Mouse (Mus musculus) G1E (cell line): ENCODE data around the gene Mospd3. TPM values are rescaled to one million over a fixed set of nuclear protein-coding genes. Genes with fewer than 3 reads are reported as not detected.

ENCODE experiments used
- ATAC-seq: 2 replicates; pipeline ENCODE4 v1.8.0; 2016; ENCODE audit warnings: mild to moderate bottlenecking; ENCODE audit not compliant: insufficient number of reproducible peaks, poor library complexity, low FRiP score, severe bottlenecking; ENCODE audit errors: extremely low read depth
- DNase-seq: peaks from one replicate; pipeline ENCODE4 v3.0.0; 2012; ENCODE audit warnings: low spot score
- H3K27me3 ChIP-seq: 2 replicates; pipeline ENCODE4 v1.6.1; 2012; ENCODE audit warnings: mild to moderate bottlenecking, low read length, inconsistent platforms; ENCODE audit not compliant: insufficient read depth
- H3K36me3 ChIP-seq: replicated peaks from 2 replicates; pipeline ENCODE3; 2012; ENCODE audit warnings: mild to moderate bottlenecking, inconsistent platforms
- H3K4me1 ChIP-seq: 2 replicates; pipeline ENCODE4 v1.6.1; 2012; ENCODE audit warnings: low read depth, low read length, inconsistent platforms, mixed read lengths; ENCODE audit not compliant: insufficient read depth
- H3K4me3 ChIP-seq: 2 replicates; pipeline ENCODE4 v1.5.1; 2012; ENCODE audit warnings: low read depth, mild to moderate bottlenecking, inconsistent platforms, low read length, moderate library complexity, mixed read lengths
- H3K9me3 ChIP-seq: replicated peaks from 2 replicates; pipeline ENCODE4 v1.6.1; 2012; ENCODE audit warnings: inconsistent platforms
- CTCF ChIP-seq: IDR thresholded peaks from 2 replicates; pipeline ENCODE4 v1.5.1; 2012; ENCODE audit warnings: low read depth, low read length, inconsistent platforms, mixed read lengths
- GATA1 ChIP-seq: IDR thresholded peaks from 2 replicates; pipeline ENCODE4 v1.6.1; 2012; ENCODE audit warnings: borderline replicate concordance, low read length, inconsistent platforms, mixed read lengths
- GATA2 ChIP-seq: IDR thresholded peaks from 2 replicates; pipeline ENCODE4 v1.6.1; 2012; ENCODE audit warnings: low read depth, low read length, inconsistent platforms, borderline replicate concordance
- POLR2AphosphoS5 ChIP-seq: IDR thresholded peaks from 2 replicates; pipeline ENCODE4 v1.6.1; 2012; ENCODE audit warnings: low read depth, low read length, inconsistent platforms; ENCODE audit not compliant: insufficient replicate concordance
- TAL1 ChIP-seq: conservative IDR thresholded peaks from 2 replicates; pipeline ENCODE4 v1.6.1; 2012; ENCODE audit warnings: low read depth, low read length, inconsistent platforms, mixed read lengths
- polyA plus RNA-seq: library from polyadenylated mRNA; stranded (reverse); fragments of >175 nt; gene quantifications from 2 replicates; pipeline ENCODE4 v1.2.3, GENCODE M21; 2012
- total RNA-seq, 2 experiments: library from RNA; stranded (forward) in 1 of 2; stranded (reverse) in 1 of 2; fragments of 200-1000 nt in 1 of 2; fragments of >200 nt in 1 of 2; fragmentation: Nextera tagmentation in 1 of 2; gene quantifications; 2 replicates each; pipeline ENCODE4 v1.2.3; 2014 to 2017

Gene Mospd3
- total and polyA plus RNA-seq, 3 experiments, result 5.4 to 316 (median 58.9) TPM

DNA sequence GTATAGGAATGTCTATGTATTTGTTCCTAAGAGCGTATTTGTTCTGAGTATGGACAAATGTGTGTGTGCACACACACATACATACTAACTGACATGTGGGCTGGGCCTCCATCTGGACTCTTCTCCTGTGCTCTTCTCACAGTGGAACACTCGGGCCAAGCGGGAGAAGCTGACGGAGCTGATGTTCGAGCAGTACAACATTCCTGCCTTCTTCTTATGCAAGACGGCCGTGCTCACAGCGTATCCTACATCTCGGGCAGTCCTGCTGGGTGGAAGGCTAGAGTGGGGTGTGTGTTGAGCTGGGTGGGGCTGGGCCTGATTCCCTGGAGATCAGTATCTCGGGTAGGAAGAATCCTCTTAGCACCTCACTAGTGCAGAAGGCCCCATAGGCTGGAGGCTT is 37.9 kb downstream of the Mospd3 start:
- TF ChIP-seq POLR2AphosphoS5 (no peak), GATA1 (no peak), CTCF (no peak), TAL1 (no peak), GATA2 (no peak)
- no peak overlapping the region for H3K4me3 ChIP-seq
- H3K36me3 ChIP-seq, result no peaks in the 10 kb centered on the region
- H3K9me3 ChIP-seq, result no peaks in the 10 kb centered on the region
- no peak for DNase-seq
- ATAC-seq, result no peak
- H3K4me1 ChIP-seq, result peaks cover 6% of the 10 kb centered on the region
- H3K27me3 ChIP-seq, result peaks cover 44% of the 10 kb centered on the region

DNA sequence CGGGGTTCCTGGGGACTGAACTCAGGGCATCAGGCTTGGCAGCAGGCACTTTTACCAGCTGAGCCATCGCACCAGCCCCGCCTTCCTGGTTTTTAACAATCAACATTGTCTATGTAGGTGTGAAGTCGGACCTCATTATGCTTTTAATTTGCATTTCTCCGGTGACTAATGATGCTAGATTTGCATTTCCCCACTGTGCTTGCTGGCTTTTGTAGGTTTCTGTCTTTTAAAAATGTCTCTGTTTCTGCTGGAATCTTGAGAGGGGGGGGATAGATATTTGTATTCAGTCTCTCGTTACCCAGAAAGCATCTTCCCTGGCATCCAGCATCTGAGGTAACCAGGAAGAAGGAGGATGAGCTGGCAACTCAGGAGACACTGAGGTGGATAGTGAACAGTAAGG is 39.3 kb downstream of the Mospd3 start:
- no peak for ATAC-seq
- no peak overlapping the region for H3K4me3 ChIP-seq
- TF ChIP-seq CTCF, result no peak
- TF ChIP-seq TAL1, result no peak
- no peak for TF ChIP-seq GATA1
- no peak for TF ChIP-seq GATA2
- no peak for TF ChIP-seq POLR2AphosphoS5
- H3K27me3 ChIP-seq, result peaks cover 44% of the 10 kb centered on the region
- peaks cover 3% of the 10 kb centered on the region for H3K4me1 ChIP-seq
- DNase-seq, result no peak
- no peaks in the 10 kb centered on the region for H3K9me3 ChIP-seq
- H3K36me3 ChIP-seq, result no peaks in the 10 kb centered on the region

DNA sequence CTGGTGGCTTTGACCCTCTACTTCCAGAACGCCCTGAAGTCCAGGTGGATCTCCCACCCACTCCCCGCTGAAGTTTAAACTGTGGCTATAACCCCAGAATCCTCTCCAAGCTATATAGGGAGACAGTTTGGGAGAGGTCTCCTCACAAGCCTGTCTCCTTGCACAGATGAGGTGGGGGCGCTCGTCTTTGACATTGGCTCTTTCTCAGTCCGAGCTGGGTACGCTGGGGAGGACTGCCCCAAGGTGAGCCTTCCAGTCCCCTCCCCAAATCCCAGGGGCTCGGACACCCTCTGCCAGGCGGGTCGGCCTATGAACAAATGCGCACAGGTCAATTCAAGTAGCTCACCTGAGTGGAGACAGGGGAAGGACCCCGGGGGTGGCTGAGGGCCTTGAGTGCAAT is 47.0 kb downstream of the Mospd3 start:
- Histone ChIP-seq H3K4me3 (no peak overlapping the region), H3K36me3 (no peaks in the 10 kb centered on the region), H3K9me3 (peaks cover 3% of the 10 kb centered on the region), H3K4me1 (peaks cover 9% of the 10 kb centered on the region), H3K27me3 (peaks cover 57% of the 10 kb centered on the region)
- ATAC-seq (no peak), DNase-seq (no peak)
- TF ChIP-seq TAL1, result no peak

DNA sequence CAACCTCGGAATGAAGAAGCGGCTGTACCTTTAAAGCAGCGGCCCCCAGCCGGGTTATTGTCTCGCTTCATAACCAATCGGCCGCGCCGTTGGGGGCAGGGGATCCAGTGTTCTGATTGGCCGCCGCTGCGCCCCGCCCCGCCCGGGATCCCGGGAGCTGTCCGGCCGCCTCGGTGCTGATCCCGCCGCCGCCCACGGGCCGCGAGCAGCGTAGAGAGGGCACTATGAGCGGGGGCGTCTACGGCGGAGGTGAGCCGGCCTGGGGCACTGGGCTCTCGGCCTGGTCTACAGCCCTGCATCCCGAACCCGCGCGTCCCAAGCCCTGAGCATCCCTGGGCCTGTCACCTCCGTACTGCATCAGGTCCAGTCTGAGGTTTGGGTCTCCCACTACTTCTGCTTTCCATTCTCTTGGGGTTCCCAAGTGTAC is 47.4 kb downstream of the Mospd3 start, which contains the start of gene Actl6b:
Gene Actl6b, plus strand, starts transcription at position 107 of the 427 bp plus-strand sequence.
- Histone ChIP-seq H3K9me3 (peaks cover 3% of the 10 kb centered on the region), H3K36me3 (no peaks in the 10 kb centered on the region), H3K4me3 (peak within 1 kb of the TSS; percentile 48; the same call in 1 of the 2 replicates), H3K27me3 (peaks cover 56% of the 10 kb centered on the region), H3K4me1 (peaks cover 9% of the 10 kb centered on the region)
- peak; percentile 68 for DNase-seq
- TF ChIP-seq POLR2AphosphoS5 (no peak), GATA2 (no peak), CTCF (no peak), TAL1 (no peak), GATA1 (no peak)
- ATAC-seq, result no peak

DNA sequence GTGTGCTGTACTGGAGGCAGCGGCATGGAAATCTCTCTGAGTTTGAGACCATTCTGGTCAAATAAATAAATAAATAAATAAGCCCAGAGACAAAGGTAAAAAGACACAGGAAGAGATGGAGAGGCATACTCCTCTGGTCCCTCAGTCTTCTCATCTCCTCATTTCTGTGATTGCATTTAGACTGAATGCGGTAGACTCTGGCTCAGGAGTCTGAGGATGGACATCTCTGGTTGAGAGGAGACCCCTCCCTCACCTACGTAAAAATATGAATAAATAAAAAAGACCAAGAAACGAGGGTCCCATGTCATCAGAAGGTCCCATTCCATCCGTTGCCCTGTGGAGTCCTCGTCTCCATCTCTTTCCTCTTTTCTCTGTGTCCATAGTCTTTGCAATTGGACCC is 47.9 kb downstream of the Mospd3 start:
- peaks cover 53% of the 10 kb centered on the region for H3K27me3 ChIP-seq
- no peak overlapping the region; the same call in 1 of the 2 replicates for H3K4me3 ChIP-seq
- TF ChIP-seq GATA2 (no peak), TAL1 (no peak), CTCF (no peak), POLR2AphosphoS5 (no peak), GATA1 (no peak)
- H3K9me3 ChIP-seq, result peaks cover 3% of the 10 kb centered on the region
- peaks cover 9% of the 10 kb centered on the region for H3K4me1 ChIP-seq
- no peaks in the 10 kb centered on the region for H3K36me3 ChIP-seq
- ATAC-seq, result no peak
- no peak for DNase-seq

DNA sequence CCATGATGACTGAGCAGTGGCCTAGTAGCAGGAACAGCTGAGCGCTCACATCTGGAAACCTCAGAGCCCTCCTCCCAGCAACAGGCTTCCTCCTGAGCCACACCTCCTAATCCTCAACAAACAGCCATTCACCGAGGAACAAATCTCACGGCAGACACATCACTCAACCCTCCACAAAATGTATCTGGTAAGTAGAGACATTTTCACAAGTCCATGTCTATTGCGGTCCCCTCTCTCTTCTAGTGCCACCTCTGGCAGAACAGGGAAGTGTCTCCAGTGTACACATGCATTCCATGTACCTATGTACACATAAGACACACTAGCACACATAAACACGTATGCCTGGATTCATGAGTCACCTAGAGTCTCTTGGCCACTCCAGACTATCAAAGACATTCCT is 49.7 kb downstream of the Mospd3 start:
- no peak for DNase-seq
- ATAC-seq, result no peak
- peaks cover 51% of the 10 kb centered on the region for H3K27me3 ChIP-seq
- TF ChIP-seq GATA1, result no peak
- no peak for TF ChIP-seq CTCF
- TF ChIP-seq TAL1, result no peak
- no peak for TF ChIP-seq GATA2
- TF ChIP-seq POLR2AphosphoS5, result no peak
- peaks cover 3% of the 10 kb centered on the region for H3K9me3 ChIP-seq
- peaks cover 9% of the 10 kb centered on the region for H3K4me1 ChIP-seq
- no peak overlapping the region for H3K4me3 ChIP-seq
- H3K36me3 ChIP-seq, result no peaks in the 10 kb centered on the region
